Mouse (Mus musculus) liver, adult 2 months (tissue): Measurements from ENCODE around the gene Vwa7. TPM values are rescaled to one million over a fixed set of nuclear protein-coding genes. Genes with fewer than 3 reads are reported as not detected.
"Not testable (repeated sequence)": the region's sequence is repeated elsewhere in the genome, so short reads cannot be mapped to it uniquely, and the experiment has no call there.

Experiments used
- DNase-seq: peaks from one replicate; pipeline ENCODE4 v3.0.0-alpha.2; 2011; ENCODE audit warnings: low read depth, low spot score; ENCODE audit errors: extremely low read depth
- H3K27ac ChIP-seq: fragments of 200-500 bp; replicated peaks from 2 replicates; pipeline ENCODE4 v1.5.1; 2012; ENCODE audit warnings: low read depth, mild to moderate bottlenecking, control low read depth, inconsistent platforms, low read length; ENCODE audit not compliant: insufficient read depth
- H3K27me3 ChIP-seq: fragments of 200-500 bp; 2 replicates; pipeline ENCODE4 v1.6.1; 2012; ENCODE audit warnings: mild to moderate bottlenecking, moderate library complexity, low read length, inconsistent platforms; ENCODE audit not compliant: control insufficient read depth, insufficient read depth
- H3K36me3 ChIP-seq: fragments of 200-500 bp; 2 replicates; pipeline ENCODE4 v1.6.1; 2012; ENCODE audit warnings: low read length, inconsistent platforms; ENCODE audit not compliant: control insufficient read depth, insufficient read depth
- H3K4me1 ChIP-seq: fragments of 200-500 bp; 2 replicates; pipeline ENCODE4 v1.6.1; 2011; ENCODE audit warnings: low read length; ENCODE audit not compliant: control insufficient read depth, insufficient read depth
- H3K4me3 ChIP-seq: fragments of 200-500 bp; 2 replicates; pipeline ENCODE4 v1.5.1; 2011; ENCODE audit warnings: low read depth, mild to moderate bottlenecking, control low read depth, low read length, moderate library complexity; ENCODE audit not compliant: insufficient read depth
- H3K79me2 ChIP-seq: fragments of 200-500 bp; 2 replicates; pipeline ENCODE4 v1.6.1; 2012; ENCODE audit warnings: inconsistent platforms, mild to moderate bottlenecking, low read length, moderate library complexity; ENCODE audit not compliant: control insufficient read depth, insufficient read depth
- H3K9ac ChIP-seq: fragments of 200-500 bp; 2 replicates; pipeline ENCODE4 v1.6.1; 2012; ENCODE audit warnings: low read depth, mild to moderate bottlenecking, control low read depth, inconsistent platforms, low read length
- CTCF ChIP-seq: fragments of 200-500 bp; IDR thresholded peaks from 2 replicates; pipeline ENCODE4 v1.5.1; 2011; ENCODE audit warnings: low read depth, low read length, control low read depth
- POLR2A ChIP-seq: fragments of 200-500 bp; IDR thresholded peaks from 2 replicates; pipeline ENCODE4 v1.6.1; 2011; ENCODE audit warnings: low read length, control low read depth; ENCODE audit not compliant: insufficient read depth; ENCODE audit errors: extremely low read depth
- WGBS: fragments of 180-500 bp; shearing (Covaris S2); methylation state at CpG from one replicate; pipeline ENCODE4 v1.1.7; 2018; 5-methylcytosine and 5-hydroxymethylcytosine counted together
- polyA plus RNA-seq: library from polyadenylated mRNA; depleted of rRNA; stranded (reverse); fragments of >200 nt; gene quantifications from 2 replicates; pipeline ENCODE4 v1.2.3, GENCODE M21; 2012
- total RNA-seq: library from RNA; depleted of rRNA; stranded (reverse); fragments of >200 nt; gene quantifications from 2 replicates; pipeline ENCODE4 v1.2.3, GENCODE M21; 2014

Vwa7 gene
- total and polyA plus RNA-seq, 2 experiments, result 0.09 to 0.27 TPM

GRCm38 (mm10) chr17:34984218-34984617 is 32.2 kb upstream of the Vwa7 start:
- H3K79me2 ChIP-seq, result no peaks in the 10 kb centered on the region
- H3K36me3 ChIP-seq, result peaks cover 11% of the 10 kb centered on the region
- no peak overlapping the region for H3K9ac ChIP-seq
- WGBS, result 82% methylated on average over 2 of the region's 2 CpGs
- peaks cover 15% of the 10 kb centered on the region for H3K4me1 ChIP-seq
- TF ChIP-seq POLR2A (no peak), CTCF (peak; percentile 21; the same call in 1 of the 2 replicates)
- no peaks in the 10 kb centered on the region for H3K27me3 ChIP-seq
- DNase-seq, result peak; percentile 64
- H3K27ac ChIP-seq, result no peak overlapping the region
- no peak overlapping the region for H3K4me3 ChIP-seq

DNA sequence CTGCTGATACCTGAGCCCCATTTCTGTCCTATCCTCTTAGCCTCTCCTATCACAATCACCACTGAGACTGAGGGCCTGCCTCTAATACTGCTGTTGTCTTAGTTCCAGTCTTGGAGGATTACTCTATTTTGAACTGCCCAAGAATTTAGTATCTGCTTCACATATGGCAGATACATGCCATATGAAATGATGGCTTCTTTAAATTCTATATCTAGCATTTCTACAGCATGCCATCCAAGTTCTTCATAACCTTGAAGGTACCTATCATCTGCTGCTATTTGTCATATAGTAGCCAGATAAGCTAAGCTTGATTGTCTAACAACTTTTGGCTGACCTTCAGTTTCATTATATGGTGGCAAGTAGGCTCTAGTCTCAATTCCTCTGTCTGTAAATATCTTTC is 21.6 kb upstream of the Vwa7 start:
- no peaks in the 10 kb centered on the region for H3K79me2 ChIP-seq
- H3K27me3 ChIP-seq, result no peaks in the 10 kb centered on the region
- no peak overlapping the region for H3K9ac ChIP-seq
- H3K4me1 ChIP-seq, result peaks cover under 1% of the 10 kb centered on the region; the same call in 1 of the 2 replicates
- H3K4me3 ChIP-seq, result no peak overlapping the region
- no peaks in the 10 kb centered on the region for H3K36me3 ChIP-seq
- H3K27ac ChIP-seq, result no peak overlapping the region
- no peak for DNase-seq
- TF ChIP-seq POLR2A, result no peak
- no peak for TF ChIP-seq CTCF

DNA sequence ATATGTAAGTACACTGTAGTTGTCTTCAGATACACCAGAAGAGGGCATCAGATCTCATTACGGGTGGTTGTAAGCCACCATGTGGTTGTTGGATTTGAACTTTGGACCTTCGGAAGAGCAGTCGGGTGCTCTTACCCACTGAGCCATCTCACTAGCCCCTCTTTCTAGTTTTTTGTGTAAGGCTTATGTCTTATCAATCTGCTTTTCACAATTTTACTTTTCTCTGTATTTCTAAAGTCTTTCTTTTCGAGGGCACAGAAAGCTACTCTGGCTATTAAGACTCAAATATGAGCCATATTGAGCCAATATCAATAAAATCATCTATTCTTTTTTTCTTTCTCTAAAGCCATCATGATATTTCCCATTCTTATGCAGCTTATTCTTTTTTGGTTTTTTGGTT is 21.2 kb upstream of the Vwa7 start:
- H3K9ac ChIP-seq, H3K4me3 ChIP-seq, H3K79me2 ChIP-seq, H3K36me3 ChIP-seq, H3K27me3 ChIP-seq, DNase-seq, H3K27ac ChIP-seq, H3K4me1 ChIP-seq: not testable (repeated sequence)
- 62% methylated on average over 4 of the region's 4 CpGs for WGBS

- not testable (repeated sequence) for H3K27me3 ChIP-seq, H3K36me3 ChIP-seq, H3K27ac ChIP-seq, H3K4me1 ChIP-seq, DNase-seq, H3K4me3 ChIP-seq, H3K79me2 ChIP-seq, H3K9ac ChIP-seq
- 94% methylated on average over 4 of the region's 4 CpGs for WGBS
Measured at GRCm38 (mm10) chr17:34995927-34996326, 20.5 kb upstream of the Vwa7 start.

- Histone ChIP-seq H3K9ac (no peak overlapping the region), H3K27ac (no peak overlapping the region), H3K79me2 (no peaks in the 10 kb centered on the region; the same call in 1 of the 2 replicates), H3K36me3 (no peaks in the 10 kb centered on the region), H3K4me1 (peaks cover 4% of the 10 kb centered on the region), H3K27me3 (no peaks in the 10 kb centered on the region), H3K4me3 (no peak overlapping the region)
- no peak for DNase-seq
- TF ChIP-seq CTCF (no peak), POLR2A (no peak)
- WGBS, result 91% methylated on average over 13 of the region's 14 CpGs
Measured at GRCm38 (mm10) chr17:34996411-34997141, 19.8 kb upstream of the Vwa7 start.

DNA sequence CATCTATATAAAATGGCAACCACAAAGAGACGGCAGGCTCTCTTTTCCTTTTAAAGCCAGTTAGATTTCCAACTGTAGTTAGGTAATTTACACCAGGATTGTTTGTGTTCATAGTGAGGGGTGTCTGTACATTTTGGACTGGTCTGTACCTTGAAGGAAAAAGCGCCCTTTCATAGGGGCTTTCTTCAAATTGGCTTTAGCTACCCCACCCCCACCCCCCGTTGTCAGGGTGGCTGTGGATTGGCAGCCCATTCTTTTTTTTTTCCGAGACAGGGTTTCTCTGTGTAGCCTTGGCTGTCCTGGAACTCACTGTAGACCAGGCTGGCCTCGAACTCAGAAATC is 19.3 kb upstream of the Vwa7 start:
- Histone ChIP-seq H3K36me3 (no peaks in the 10 kb centered on the region), H3K4me3 (no peak overlapping the region), H3K79me2 (no peaks in the 10 kb centered on the region; the same call in 1 of the 2 replicates), H3K9ac (no peak overlapping the region), H3K27me3 (no peaks in the 10 kb centered on the region), H3K27ac (no peak overlapping the region), H3K4me1 (peaks cover 9% of the 10 kb centered on the region)
- TF ChIP-seq POLR2A (no peak), CTCF (no peak)
- WGBS, result 91% methylated on average over 5 of the region's 5 CpGs
- no peak for DNase-seq
